Mouse (Mus musculus) layer of hippocampus, adult 2 months (tissue): ENCODE data around the gene Kcnq1. TPM values are rescaled to one million over a fixed set of nuclear protein-coding genes. Genes with fewer than 3 reads are reported as not detected.

Experiments
- DNase-seq, 2 experiments: peaks; one replicate each; pipeline ENCODE4 v3.0.0; 2022; ENCODE audit warnings: low spot score in 2 of 2
- H3K27ac ChIP-seq: fragments of 200-600 bp; 2 replicates; pipeline ENCODE4 v1.8.1; 2022
- H3K4me3 ChIP-seq: fragments of 200-600 bp; 2 replicates; pipeline ENCODE4 v1.8.1; 2022; ENCODE audit warnings: mild to moderate bottlenecking
- CTCF ChIP-seq: fragments of 200-600 bp; conservative IDR thresholded peaks from 2 replicates; pipeline ENCODE4 v1.8.1; 2022; ENCODE audit warnings: antibody characterized with exemption, mild to moderate bottlenecking, moderate library complexity
- total RNA-seq, 2 experiments: library from RNA; stranded (reverse); gene quantifications; 2 replicates each; pipeline ENCODE4 v1.2.3; 2021

Kcnq1 gene
- total RNA-seq, 2 experiments from 2014 or later = 0.29 to 0.97 TPM

DNA sequence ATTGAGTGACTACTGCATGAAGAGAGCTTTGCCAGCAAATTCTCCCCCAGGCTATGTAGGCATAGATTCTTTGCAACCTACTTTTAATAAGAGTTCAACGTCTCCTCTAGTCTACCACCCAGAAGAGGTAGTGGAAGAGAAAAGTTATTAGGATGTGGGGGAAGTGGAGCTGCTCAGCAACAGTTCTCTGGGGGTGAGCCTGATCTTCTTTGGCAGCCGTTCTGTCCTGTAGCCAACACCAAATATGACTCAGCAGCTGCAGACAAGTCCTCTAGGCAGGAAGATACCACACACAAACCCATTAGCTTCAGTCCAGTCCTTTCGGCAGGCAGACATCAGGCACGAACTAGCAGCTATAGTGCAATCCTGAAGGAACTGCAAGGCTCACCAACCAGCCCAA lies 5.4 kb upstream of the Kcnq1 start:
- no peak overlapping the region for H3K4me3 ChIP-seq
- peak in 1 of 2 experiments; percentile 3 for DNase-seq
- H3K27ac ChIP-seq = no peak overlapping the region
- no peak for TF ChIP-seq CTCF

DNA sequence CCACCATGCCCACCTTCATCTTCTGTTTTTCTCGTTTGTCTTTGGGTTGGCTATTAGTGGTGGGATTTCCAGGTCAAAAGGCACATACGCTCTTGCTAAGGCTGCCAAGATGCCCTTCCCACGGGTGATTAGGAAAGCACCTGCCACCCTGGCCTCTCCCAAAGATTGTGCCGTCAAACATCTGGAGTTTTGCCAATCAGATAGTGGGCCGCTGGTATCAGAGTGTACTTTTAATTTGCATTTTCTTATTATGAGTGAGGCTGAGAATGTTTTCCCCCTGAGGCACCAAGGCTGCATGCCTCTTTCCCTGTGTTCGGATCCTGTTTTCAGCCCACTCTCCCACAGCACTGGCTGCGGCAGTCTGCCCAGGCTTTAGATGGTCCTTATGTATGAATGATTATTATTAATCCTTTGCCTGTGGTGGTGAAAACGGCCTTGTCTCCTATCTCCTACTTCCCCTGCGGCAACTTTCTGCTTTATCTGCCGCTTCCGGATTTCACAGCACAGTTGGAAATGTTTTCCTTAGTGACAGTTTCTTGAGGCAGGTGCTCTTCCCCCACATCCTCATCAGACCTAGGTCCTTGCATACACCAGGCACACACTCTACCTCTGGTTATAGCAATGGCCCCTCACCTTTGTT lies 784 bp upstream of the Kcnq1 start:
- Histone ChIP-seq H3K4me3 (no peak overlapping the region), H3K27ac (no peak overlapping the region)
- DNase-seq = no peak
- TF ChIP-seq CTCF = no peak

DNA sequence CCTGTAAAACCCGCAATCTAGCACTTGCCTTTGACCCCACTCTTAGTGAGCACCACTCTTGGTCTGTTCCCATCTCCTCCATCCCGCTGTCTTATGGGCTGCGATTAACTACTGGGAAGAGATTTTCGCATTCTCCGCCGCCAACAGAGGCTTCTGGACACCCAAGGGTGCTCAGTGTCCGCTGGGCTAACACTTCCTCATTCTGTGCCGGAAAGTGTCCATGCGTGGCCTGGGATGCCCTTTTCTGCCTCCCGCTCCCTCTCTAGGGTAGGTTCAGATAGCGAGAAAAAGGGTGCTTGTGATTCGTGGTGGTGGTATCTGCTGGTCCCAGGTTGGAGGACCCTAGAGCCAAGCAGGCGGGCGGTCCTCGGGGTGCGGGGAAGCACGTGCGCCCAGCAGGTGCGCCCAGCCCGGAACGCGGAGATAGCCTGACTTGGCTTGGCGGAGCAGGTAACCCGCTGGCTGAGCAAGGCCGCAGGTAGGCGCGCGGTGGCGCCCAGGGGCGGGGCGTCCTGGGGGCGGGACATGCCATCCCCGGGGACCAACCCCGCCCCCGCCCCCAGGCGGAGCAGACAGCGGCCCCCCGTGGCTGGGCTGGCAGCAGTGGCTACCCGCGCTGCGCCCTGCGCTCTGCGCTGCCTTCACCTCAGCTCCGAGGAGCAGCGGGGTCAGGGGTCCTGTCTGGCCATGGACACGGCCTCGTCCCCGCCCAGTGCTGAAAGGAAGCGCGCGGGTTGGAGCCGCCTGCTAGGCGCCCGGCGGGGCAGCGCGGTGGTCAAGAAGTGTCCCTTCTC lies 707 bp downstream of the Kcnq1 start:
- no peak for DNase-seq
- Histone ChIP-seq H3K27ac (no peak overlapping the region), H3K4me3 (peak overlapping the region; percentile 41)
- TF ChIP-seq CTCF = no peak

DNA sequence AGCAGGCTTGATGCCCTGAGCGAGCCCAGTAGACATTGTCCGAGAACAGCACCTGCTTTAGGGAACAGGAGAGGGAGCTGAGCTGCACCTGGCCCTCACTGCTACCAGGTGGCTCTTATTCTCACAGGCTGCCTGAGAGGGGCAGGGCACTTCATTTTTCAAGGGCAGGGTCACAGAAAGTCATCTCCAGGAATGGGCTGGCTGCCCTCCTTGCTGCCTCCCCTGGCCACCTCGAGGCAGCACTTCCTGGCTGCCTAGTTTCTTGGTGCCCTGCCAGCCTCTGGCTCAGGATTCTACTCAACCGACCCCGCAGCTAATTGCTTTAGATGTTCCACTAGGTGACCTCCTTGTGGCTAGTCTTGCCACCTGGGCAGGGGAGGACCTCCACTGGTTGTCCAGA lies 2.0 kb downstream of the Kcnq1 start:
- DNase-seq = no peak
- Histone ChIP-seq H3K27ac (no peak overlapping the region), H3K4me3 (no peak overlapping the region)
- 0 out of 2 replicates have a peak, but pooled peaks have one; percentile 19 for TF ChIP-seq CTCF

DNA sequence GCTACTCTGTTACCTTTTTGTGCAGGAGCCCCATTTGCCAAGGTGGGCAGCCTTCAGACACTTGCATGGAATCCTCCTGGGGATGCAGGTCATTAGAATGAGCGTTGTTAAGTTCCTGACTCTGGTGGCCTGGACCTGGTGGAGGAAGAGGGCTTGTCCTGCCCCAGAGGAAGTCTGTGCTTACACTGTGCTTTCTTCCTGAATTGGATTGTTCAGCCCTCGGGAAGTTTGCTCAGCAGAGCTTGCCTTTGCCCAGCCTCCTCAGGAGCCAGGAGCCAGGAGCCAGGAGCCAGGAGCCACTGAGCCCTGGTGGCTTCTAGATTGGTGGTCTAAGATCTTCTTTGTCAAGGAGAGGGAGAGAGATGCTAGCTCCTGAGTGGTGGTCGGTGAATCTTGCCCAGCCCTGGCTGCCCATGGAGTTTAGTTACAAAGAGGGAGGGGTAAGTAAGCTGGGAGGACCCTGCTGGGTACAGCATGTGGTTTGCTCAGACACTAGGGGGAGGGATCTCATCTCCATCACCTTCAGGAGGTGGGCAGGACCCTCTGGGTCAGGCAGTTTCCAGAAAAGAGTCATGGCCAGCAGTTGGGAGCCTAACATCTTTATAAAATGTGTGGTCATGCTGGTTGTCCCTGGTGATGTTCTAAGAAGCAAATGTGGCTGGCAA lies 3.0 kb downstream of the Kcnq1 start:
- TF ChIP-seq CTCF = no peak
- DNase-seq = no peak
- H3K4me3 ChIP-seq = no peak overlapping the region

DNA sequence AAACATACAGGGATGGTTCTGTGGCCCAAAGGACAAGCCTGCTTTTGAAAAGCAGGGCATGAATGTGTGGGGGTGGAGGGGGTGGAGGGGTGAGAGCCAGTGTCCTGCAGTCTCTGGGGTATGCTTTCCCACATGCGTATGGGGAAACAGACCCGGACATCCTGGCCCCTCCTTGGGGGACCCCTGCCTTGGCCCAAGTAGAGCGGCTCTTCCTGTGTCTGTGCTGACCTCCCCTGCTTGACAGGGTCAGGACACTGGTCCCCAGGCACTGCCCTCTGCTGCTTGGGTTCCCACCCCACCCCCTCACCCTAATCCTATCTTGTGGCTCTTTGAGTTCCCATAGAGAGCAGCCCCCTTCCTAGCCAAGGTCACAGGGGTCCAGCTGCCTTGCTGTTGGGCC lies 3.5 kb downstream of the Kcnq1 start:
- no peak for TF ChIP-seq CTCF
- DNase-seq = no peak
- Histone ChIP-seq H3K4me3 (no peak overlapping the region), H3K27ac (no peak overlapping the region)

More for the DNA sequence above, 3.0 kb downstream of the Kcnq1 start:
- H3K27ac ChIP-seq = no peak overlapping the region; the same call in 1 of the 2 replicates

DNA sequence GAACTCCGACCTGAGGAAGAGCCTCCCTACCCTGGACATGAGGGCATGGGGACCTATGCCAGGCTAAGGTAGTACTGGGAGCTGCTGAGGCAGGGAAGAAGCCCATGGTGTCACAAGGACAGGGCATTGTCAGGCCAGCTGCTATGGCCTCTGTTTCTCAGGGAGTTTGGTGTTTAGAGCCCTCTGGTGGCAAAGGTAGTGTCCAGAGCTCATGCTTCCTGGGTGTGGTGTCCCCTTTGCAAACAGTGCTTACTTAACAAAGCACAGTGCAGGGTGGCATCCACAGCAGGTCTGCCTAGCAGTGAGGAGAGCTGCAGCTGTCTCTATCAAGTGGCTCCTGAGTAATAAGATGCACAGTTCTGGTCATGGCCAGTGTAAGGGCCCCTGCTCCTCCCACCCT lies 4.6 kb downstream of the Kcnq1 start:
- no peak overlapping the region for H3K4me3 ChIP-seq
- no peak for DNase-seq
- H3K27ac ChIP-seq = no peak overlapping the region
- peak; percentile 40 for TF ChIP-seq CTCF

DNA sequence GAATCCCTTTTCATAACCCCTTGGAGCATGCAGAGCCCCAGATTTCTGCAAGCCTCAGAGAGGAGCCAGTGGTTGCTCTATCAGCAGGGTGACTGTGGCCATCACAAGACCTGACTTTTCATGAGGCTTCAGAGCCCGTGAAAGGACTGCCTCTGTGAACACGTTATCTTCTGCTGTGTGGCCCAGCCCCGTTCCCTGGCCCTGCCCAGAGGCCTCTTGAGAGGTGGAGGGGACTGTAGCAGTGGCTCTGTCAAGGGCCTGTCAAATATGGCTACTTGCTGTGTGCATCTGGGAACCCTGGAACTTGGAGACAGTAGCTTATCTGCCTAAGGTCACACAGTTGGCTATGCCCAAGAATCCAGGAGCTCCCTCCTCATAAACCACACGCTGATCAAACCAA lies 5.6 kb downstream of the Kcnq1 start:
- Histone ChIP-seq H3K4me3 (no peak overlapping the region), H3K27ac (no peak overlapping the region)
- no peak for TF ChIP-seq CTCF
- no peak for DNase-seq

DNA sequence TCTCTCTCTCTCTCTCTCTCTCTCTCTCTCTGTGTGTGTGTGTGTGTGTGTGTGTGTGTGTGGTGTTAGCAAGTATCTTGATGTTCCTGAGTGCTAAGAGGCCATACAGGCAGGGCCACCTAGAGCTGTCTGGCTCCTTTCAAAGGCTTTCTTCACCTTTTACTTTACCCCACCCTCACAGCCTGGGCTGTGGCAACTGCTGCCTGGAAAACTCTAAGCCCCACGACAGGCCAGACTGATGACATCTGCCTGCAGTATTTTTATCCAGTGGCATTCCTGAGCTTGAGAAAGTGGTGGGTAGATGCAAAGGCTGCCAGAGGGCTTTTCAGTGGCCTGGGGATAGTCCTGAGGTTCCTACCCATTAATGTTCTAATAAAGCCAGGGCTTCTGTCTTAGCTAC lies 6.2 kb downstream of the Kcnq1 start:
- TF ChIP-seq CTCF = no peak

DNA sequence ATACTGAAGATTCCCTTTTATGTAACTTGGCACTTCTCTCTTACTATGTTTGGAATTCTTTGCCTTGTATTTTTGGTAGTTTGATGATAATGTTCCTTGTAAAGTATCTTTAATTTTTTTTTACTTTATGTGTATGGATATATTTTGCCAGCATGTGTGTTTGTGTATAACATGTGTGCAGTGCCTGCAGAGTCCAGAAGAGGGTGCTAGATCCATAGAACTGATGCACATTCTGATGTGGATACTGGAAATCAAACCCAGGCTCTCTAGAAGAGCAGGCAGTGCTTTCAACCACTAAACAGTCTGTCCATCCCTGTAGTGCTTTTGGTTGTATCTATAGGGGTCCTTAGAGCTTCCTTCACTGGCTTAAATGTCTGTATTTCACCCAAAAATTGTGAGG lies 8.6 kb downstream of the Kcnq1 start:
- DNase-seq = no peak
- no peak overlapping the region for H3K4me3 ChIP-seq
- H3K27ac ChIP-seq = no peak overlapping the region
- peak; percentile 21; the same call in 1 of the 2 replicates for TF ChIP-seq CTCF

More for the DNA sequence above, 6.2 kb downstream of the Kcnq1 start:
- Histone ChIP-seq H3K4me3 (no peak overlapping the region), H3K27ac (no peak overlapping the region)
- no peak for DNase-seq

DNA sequence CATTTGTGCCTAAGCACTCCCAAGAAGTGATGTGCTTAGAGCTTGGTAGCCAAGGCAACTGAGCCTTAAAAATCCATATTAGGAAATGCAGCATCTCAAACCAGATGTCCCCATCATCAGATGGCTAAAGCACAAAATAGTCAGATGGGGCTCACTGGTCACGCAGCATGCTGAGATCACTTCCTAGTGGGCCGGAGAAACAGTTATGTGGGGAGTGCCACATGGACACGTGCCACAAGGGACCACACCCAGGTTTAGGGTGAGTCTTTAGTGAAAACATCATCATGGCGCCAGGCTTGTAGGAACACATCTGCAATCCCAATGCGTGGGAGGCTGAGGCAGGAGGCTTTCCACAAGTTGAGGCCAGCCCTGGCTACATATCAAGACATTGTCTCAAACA lies 10.4 kb downstream of the Kcnq1 start:
- no peak for TF ChIP-seq CTCF
- DNase-seq = no peak

DNA sequence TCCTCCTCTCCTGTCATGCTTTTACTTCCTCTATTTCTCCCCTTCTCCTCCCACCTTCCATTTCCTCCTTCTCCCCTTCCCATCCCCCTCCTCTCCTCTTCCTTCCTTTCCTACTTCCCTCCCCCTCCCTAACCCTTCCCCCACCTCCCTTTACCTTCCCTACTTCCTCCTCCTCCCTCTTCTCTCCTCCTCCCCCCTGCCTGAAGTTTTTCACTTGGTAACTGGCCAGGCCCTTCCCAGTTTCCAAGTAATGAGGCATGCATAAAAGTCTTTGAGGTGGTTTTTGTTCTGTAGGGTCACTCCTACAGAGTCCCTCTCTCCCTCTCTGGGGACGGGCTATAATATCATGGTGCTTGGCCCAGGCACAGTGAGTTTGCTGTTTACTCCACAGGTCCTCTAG lies 13.2 kb downstream of the Kcnq1 start:
- no peak for DNase-seq
- Histone ChIP-seq H3K4me3 (no peak overlapping the region), H3K27ac (no peak overlapping the region)
- TF ChIP-seq CTCF = no peak

More for the DNA sequence above, 10.4 kb downstream of the Kcnq1 start:
- Histone ChIP-seq H3K4me3 (no peak overlapping the region), H3K27ac (no peak overlapping the region)

DNA sequence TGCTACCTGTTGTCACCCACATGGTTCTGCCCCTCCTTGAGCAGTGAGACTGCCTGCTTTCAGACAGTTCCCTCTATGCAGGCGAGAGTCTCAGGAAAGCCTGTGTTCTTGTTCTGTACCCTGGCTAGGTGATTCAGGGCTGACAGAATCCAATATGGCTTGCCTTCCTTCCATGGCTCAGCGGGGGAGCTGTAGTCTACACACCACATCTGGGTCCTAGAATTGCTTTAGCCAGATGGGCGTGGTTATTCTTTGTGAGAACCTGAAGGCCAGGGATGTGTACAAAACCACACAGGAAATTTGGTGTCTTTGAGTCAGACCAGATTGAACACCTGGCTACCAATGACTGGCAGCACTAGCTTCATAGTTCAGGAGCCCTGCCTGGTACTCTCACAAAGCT lies 13.7 kb downstream of the Kcnq1 start:
- Histone ChIP-seq H3K27ac (no peak overlapping the region), H3K4me3 (no peak overlapping the region)
- DNase-seq = no peak
- TF ChIP-seq CTCF = no peak
